Mouse (Mus musculus) CH12.LX (cell line): ENCODE results near the gene Arsa.

Experiments used
- CHD2 ChIP-seq: IDR thresholded peaks from 2 replicates; pipeline ENCODE4 v1.6.1; 2011; ENCODE audit warnings: low read length, improper control_type of control experiment
- NELFE ChIP-seq: IDR thresholded peaks from 2 replicates; pipeline ENCODE4 v1.6.1; 2011; ENCODE audit warnings: low read depth, low read length, improper control_type of control experiment
- POLR2AphosphoS2 ChIP-seq: IDR thresholded peaks from 2 replicates; pipeline ENCODE4 v1.6.1; 2011; ENCODE audit warnings: low read depth, low read length, improper control_type of control experiment
- USF2 ChIP-seq: conservative IDR thresholded peaks from 2 replicates; pipeline ENCODE4 v1.6.1; 2011; ENCODE audit warnings: low read depth, low read length, improper control_type of control experiment

DNA sequence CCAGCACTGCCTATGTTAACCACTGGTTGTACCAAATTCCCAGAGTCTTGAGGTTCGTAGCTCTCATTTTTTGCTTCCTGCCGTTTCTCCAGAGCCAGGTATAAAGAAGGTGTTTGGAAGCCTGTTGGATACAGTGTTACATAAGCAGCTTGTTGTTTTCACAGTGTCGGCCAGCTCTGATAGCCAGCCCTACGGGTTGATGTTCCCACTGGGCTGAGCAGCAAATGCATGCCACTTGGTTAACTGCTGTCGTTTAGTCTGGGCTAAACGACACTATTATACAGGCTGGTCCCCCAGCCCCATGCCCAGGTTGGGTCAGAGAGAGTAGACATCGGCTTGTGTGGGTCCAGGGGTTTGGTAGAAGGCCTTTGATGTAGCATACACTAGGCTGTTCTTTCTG lies 44.7 kb upstream of the Arsa start:
- TF ChIP-seq NELFE = no peak
- no peak for TF ChIP-seq CHD2
- TF ChIP-seq USF2 = no peak
- no peak for TF ChIP-seq POLR2AphosphoS2
